In the genomic region with DNA sequence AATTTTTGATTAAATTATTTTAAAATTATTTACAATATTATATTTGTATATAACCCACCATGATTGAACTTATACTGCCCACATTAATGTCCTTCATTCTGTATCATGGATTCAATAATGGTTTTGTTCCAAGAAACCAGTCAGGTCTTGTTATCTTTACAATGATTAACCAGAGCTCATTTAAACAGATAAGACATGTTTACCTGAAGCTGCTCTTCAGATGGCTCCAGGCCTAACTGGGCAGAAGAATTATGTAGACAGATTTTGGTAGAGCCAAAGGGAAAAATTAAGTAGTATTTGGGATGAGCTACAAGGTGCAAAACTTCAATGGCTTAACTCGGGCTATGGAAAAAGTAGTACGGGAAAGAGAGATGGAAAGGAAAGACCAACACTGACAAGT, we compare ENCODE assay signal across 21 mouse cellular contexts.
DNase-seq lines count a peak whose midpoint lies in the region; ATAC-seq and TF ChIP-seq lines count a peak whose summit lies in the region.
"Had no signal": no experiment of that assay in that cellular context is flagged by ENCODE, and none has a peak within 500 bp of the region (broad histone marks: within the 10 kb centered on the region; RNA-seq: fewer than 3 reads in every experiment).

No protein-coding gene starts in this region.

- H3K27ac ChIP-seq in intestine, embryonic 15.5 days, result no peak overlapping the region
- H3K27ac ChIP-seq in intestine, postnatal 0 days (ENCODE audit: low read depth, low read length), result no peak overlapping the region
- no peak overlapping the region for H3K27ac ChIP-seq in liver, adult 2 months (replicated peaks; ENCODE audit: insufficient read depth, low read depth, low read length)
- H3K27ac ChIP-seq in liver, embryonic 11.5 days (ENCODE audit: low read depth, low read length), result no peak overlapping the region
- no peak overlapping the region for H3K27ac ChIP-seq in intestine, embryonic 16.5 days (ENCODE audit: low read length)
- no peak overlapping the region for H3K27ac ChIP-seq in kidney, embryonic 15.5 days

- no peaks in the 10 kb centered on the region for H3K27me3 ChIP-seq in intestine, embryonic 15.5 days (replicated peaks)
- no peaks in the 10 kb centered on the region for H3K27me3 ChIP-seq in intestine, postnatal 0 days (replicated peaks; ENCODE audit: control insufficient read depth, insufficient read depth, low read length)
- H3K27me3 ChIP-seq in liver, adult 2 months (ENCODE audit: control insufficient read depth, insufficient read depth, low read length), result no peaks in the 10 kb centered on the region; the same call in 1 of the 2 replicates
- no peaks in the 10 kb centered on the region for H3K27me3 ChIP-seq in liver, embryonic 11.5 days (replicated peaks; ENCODE audit: control insufficient read depth, insufficient read depth, low read length)
- no peaks in the 10 kb centered on the region for H3K27me3 ChIP-seq in intestine, embryonic 16.5 days (replicated peaks; ENCODE audit: control insufficient read depth, insufficient read depth, low read length)
- no peaks in the 10 kb centered on the region for H3K27me3 ChIP-seq in kidney, embryonic 15.5 days
- H3K27me3 ChIP-seq: CH12.LX, Patski had no signal

- H3K9ac ChIP-seq in intestine, embryonic 15.5 days, result no peak overlapping the region
- H3K9ac ChIP-seq in intestine, postnatal 0 days (ENCODE audit: low read depth, low read length), result no peak overlapping the region
- H3K9ac ChIP-seq in liver, adult 2 months (ENCODE audit: low read depth, low read length), result no peak overlapping the region
- H3K9ac ChIP-seq in liver, embryonic 11.5 days (ENCODE audit: low read depth, low read length), result no peak overlapping the region
- H3K9ac ChIP-seq in intestine, embryonic 16.5 days (ENCODE audit: low read depth, low read length), result no peak overlapping the region
- no peak overlapping the region for H3K9ac ChIP-seq in kidney, embryonic 15.5 days

- TF ChIP-seq POLR2A in liver, adult 2 months (IDR thresholded peaks at IDR 0.05; ENCODE audit: extremely low read depth, insufficient read depth, low read length), result no peak

- no peaks in the 10 kb centered on the region for H3K9me3 ChIP-seq in intestine, embryonic 15.5 days
- no peaks in the 10 kb centered on the region for H3K9me3 ChIP-seq in intestine, postnatal 0 days (ENCODE audit: control insufficient read depth)
- no peaks in the 10 kb centered on the region for H3K9me3 ChIP-seq in liver, embryonic 11.5 days (ENCODE audit: control insufficient read depth, low read length)
- H3K9me3 ChIP-seq in intestine, embryonic 16.5 days (ENCODE audit: control insufficient read depth, low read length), result no peaks in the 10 kb centered on the region
- H3K9me3 ChIP-seq in kidney, embryonic 15.5 days (replicated peaks), result no peaks in the 10 kb centered on the region

- no peak overlapping the region for H3K4me2 ChIP-seq in intestine, embryonic 15.5 days (replicated peaks)
- H3K4me2 ChIP-seq in intestine, postnatal 0 days (replicated peaks; ENCODE audit: low read depth), result no peak overlapping the region
- no peak overlapping the region for H3K4me2 ChIP-seq in liver, embryonic 11.5 days
- H3K4me2 ChIP-seq in intestine, embryonic 16.5 days (ENCODE audit: low read depth, low read length), result no peak overlapping the region
- no peak overlapping the region for H3K4me2 ChIP-seq in kidney, embryonic 15.5 days

- no peak overlapping the region for H3K4me3 ChIP-seq in intestine, embryonic 15.5 days (replicated peaks)
- H3K4me3 ChIP-seq in intestine, postnatal 0 days (ENCODE audit: low read depth, low read length), result no peak overlapping the region
- no peak overlapping the region for H3K4me3 ChIP-seq in liver, adult 2 months (ENCODE audit: insufficient read depth, low read depth, low read length)
- no peak overlapping the region for H3K4me3 ChIP-seq in liver, embryonic 11.5 days (ENCODE audit: low read depth, low read length)
- H3K4me3 ChIP-seq in intestine, embryonic 16.5 days (ENCODE audit: low read length), result no peak overlapping the region
- no peak overlapping the region for H3K4me3 ChIP-seq in kidney, embryonic 15.5 days (replicated peaks)

- peak; percentile 23; the same call in 1 of the 2 replicates for ATAC-seq in intestine, embryonic 15.5 days
- ATAC-seq in intestine, postnatal 0 days, result no peak
- ATAC-seq in liver, embryonic 11.5 days (replicated peaks; ENCODE audit: low FRiP score), result no peak
- peak; percentile 50 for ATAC-seq in intestine, embryonic 16.5 days
- no peak for ATAC-seq in kidney, embryonic 15.5 days (replicated peaks; ENCODE audit: low FRiP score)
- ATAC-seq: activated CD4-positive, CD25-positive, alpha-beta regulatory T cell, adult 4 months; CD4-positive, CD25-positive, alpha-beta regulatory T cell, adult 4 months; Patski had no signal

- no peaks in the 10 kb centered on the region for H3K36me3 ChIP-seq in intestine, embryonic 15.5 days
- H3K36me3 ChIP-seq in intestine, postnatal 0 days (ENCODE audit: control insufficient read depth, insufficient read depth), result no peaks in the 10 kb centered on the region
- H3K36me3 ChIP-seq in liver, adult 2 months (ENCODE audit: control insufficient read depth, insufficient read depth, low read length), result no peaks in the 10 kb centered on the region
- no peaks in the 10 kb centered on the region for H3K36me3 ChIP-seq in liver, embryonic 11.5 days (ENCODE audit: control insufficient read depth, insufficient read depth, low read length)
- no peaks in the 10 kb centered on the region for H3K36me3 ChIP-seq in intestine, embryonic 16.5 days (ENCODE audit: control insufficient read depth, insufficient read depth, low read length)
- no peaks in the 10 kb centered on the region for H3K36me3 ChIP-seq in kidney, embryonic 15.5 days
- H3K36me3 ChIP-seq: G1E had no signal

- H3K4me1 ChIP-seq in intestine, embryonic 15.5 days (replicated peaks), result no peaks in the 10 kb centered on the region
- no peaks in the 10 kb centered on the region for H3K4me1 ChIP-seq in intestine, postnatal 0 days (replicated peaks; ENCODE audit: control insufficient read depth, insufficient read depth, low read length)
- peaks cover 4% of the 10 kb centered on the region; the same call in 1 of the 2 replicates for H3K4me1 ChIP-seq in liver, adult 2 months (ENCODE audit: control insufficient read depth, insufficient read depth, low read length)
- no peaks in the 10 kb centered on the region; the same call in 1 of the 2 replicates for H3K4me1 ChIP-seq in liver, embryonic 11.5 days (replicated peaks; ENCODE audit: control insufficient read depth, insufficient read depth, low read length)
- no peaks in the 10 kb centered on the region for H3K4me1 ChIP-seq in intestine, embryonic 16.5 days (ENCODE audit: control insufficient read depth, insufficient read depth, low read length)
- H3K4me1 ChIP-seq in kidney, embryonic 15.5 days, result no peaks in the 10 kb centered on the region

- DNase-seq in liver, adult 2 months (ENCODE audit: extremely low read depth, low read depth, low spot score), result peak; percentile 81
- no peak for DNase-seq in liver, embryonic 11.5 days (ENCODE audit: low spot score)
- DNase-seq: adrenal gland, adult 2 months; adrenal gland, adult 8-10 months; adrenal gland, postnatal 10 days; adrenal gland, postnatal 14 days; adrenal gland, postnatal 25 days; adrenal gland, postnatal 36 days; B cell, adult 2 months; cerebellum, adult 11 months; cerebellum, adult 11-12 months; cerebellum, adult 18-20 months had no signal

- no peaks in the 10 kb centered on the region for H3K79me2 ChIP-seq in liver, adult 2 months (ENCODE audit: control insufficient read depth, insufficient read depth, low read length)

- TF ChIP-seq CTCF in intestine, postnatal 0 days (IDR thresholded peaks at IDR 0.05; ENCODE audit: low read depth), result no peak
- TF ChIP-seq CTCF in liver, adult 2 months (IDR thresholded peaks at IDR 0.05; ENCODE audit: low read depth, low read length), result no peak

- WGBS in intestine, embryonic 15.5 days, result 61% methylated on average over 2 of the region's 2 CpGs
- 50% methylated on average over 2 of the region's 2 CpGs for WGBS in intestine, postnatal 0 days
- WGBS in liver, adult 2 months, result 43% methylated on average over 2 of the region's 2 CpGs
- WGBS in liver, embryonic 11.5 days, result 72% methylated on average over 2 of the region's 2 CpGs
- 56% methylated on average over 2 of the region's 2 CpGs for WGBS in intestine, embryonic 16.5 days
- WGBS in kidney, embryonic 15.5 days, result 92% methylated on average over 2 of the region's 2 CpGs

Comparison
In these comparisons a context has a peak if more than half of its experiments do, and no peak if none do; other contexts are left out.
1. ATAC-seq: peak in intestine, embryonic 15.5 days (single experiment) and intestine, embryonic 16.5 days (single experiment); none in intestine, postnatal 0 days (single experiment), liver, embryonic 11.5 days (single experiment) and kidney, embryonic 15.5 days (single experiment).